Mouse (Mus musculus) neural tube, embryonic 12.5 days (tissue): ENCODE measurements at regions not wholly inside any gene's neighbourhood (a gene's known extent, or its start where the extent isn't known, plus 50 kb on each side); places are given as distances from the start of the nearest gene placed in this dataset.

Source experiments
- ATAC-seq: fragments of 200-750 bp; cut with Nextera tagmentation; 2 replicates; pipeline ENCODE4 v1.8.0; 2017; ENCODE audit warnings: low read depth, mild to moderate bottlenecking, moderate TSS enrichment, moderate library complexity; ENCODE audit not compliant: low FRiP score
- H3K27ac ChIP-seq: fragments of 300-500 bp; sonication (generic); 2 replicates; pipeline ENCODE4 v1.5.1; 2016
- H3K27me3 ChIP-seq: fragments of 300-500 bp; sonication (generic); replicated peaks from 2 replicates; pipeline ENCODE4 v1.6.1; 2016; ENCODE audit warnings: mild to moderate bottlenecking
- H3K36me3 ChIP-seq: fragments of 300-500 bp; sonication (generic); 2 replicates; pipeline ENCODE4 v1.6.1; 2016; ENCODE audit warnings: mild to moderate bottlenecking
- H3K4me1 ChIP-seq: fragments of 300-500 bp; sonication (generic); 2 replicates; pipeline ENCODE4 v1.6.1; 2016
- H3K4me2 ChIP-seq: fragments of 300-500 bp; sonication (generic); replicated peaks from 2 replicates; pipeline ENCODE4 v1.6.1; 2016; ENCODE audit warnings: mild to moderate bottlenecking
- H3K4me3 ChIP-seq: fragments of 300-500 bp; sonication (generic); 2 replicates; pipeline ENCODE4 v1.5.1; 2016
- H3K9ac ChIP-seq: fragments of 300-500 bp; sonication (generic); 2 replicates; pipeline ENCODE4 v1.6.1; 2016; ENCODE audit warnings: mild to moderate bottlenecking
- H3K9me3 ChIP-seq: fragments of 300-500 bp; sonication (generic); 2 replicates; pipeline ENCODE4 v1.6.1; 2016; ENCODE audit warnings: mild to moderate bottlenecking
- WGBS: fragments of 180-500 bp; shearing (Covaris S2); methylation state at CpG from one replicate; pipeline ENCODE4 v1.1.7; 2016; 5-methylcytosine and 5-hydroxymethylcytosine counted together

DNA sequence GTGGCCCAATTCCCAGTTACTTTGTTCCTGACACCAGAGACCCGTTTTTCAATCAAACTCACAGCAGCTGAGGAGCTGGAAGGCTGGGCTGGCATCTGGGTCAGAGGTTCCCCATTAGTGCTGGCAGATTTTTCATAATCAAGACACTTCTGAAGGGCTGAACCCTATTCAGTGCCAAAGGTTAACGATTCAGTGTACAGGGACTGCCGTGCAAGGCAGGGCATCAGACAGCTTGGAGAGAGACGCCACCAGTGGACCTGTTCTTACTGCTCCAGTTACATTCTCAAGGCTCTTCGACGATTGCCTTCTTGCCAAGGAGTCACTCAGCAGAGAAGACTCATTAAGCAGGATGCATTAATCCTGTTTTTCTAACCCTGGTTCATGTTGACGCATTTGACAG, 285.5 kb upstream of the Apob start:
- H3K36me3 ChIP-seq: no peaks in the 10 kb centered on the region
- H3K9me3 ChIP-seq: no peaks in the 10 kb centered on the region
- no peaks in the 10 kb centered on the region for H3K4me1 ChIP-seq
- 68% methylated on average over 7 of the region's 7 CpGs for WGBS
- no peaks in the 10 kb centered on the region for H3K27me3 ChIP-seq
- no peak overlapping the region for H3K9ac ChIP-seq
- no peak for ATAC-seq
- no peak overlapping the region for H3K4me3 ChIP-seq
- H3K27ac ChIP-seq: no peak overlapping the region
- H3K4me2 ChIP-seq: no peak overlapping the region

- Histone ChIP-seq H3K4me2 (no peak overlapping the region), H3K4me3 (no peak overlapping the region), H3K9me3 (no peaks in the 10 kb centered on the region), H3K9ac (no peak overlapping the region), H3K27me3 (no peaks in the 10 kb centered on the region), H3K4me1 (no peaks in the 10 kb centered on the region), H3K36me3 (no peaks in the 10 kb centered on the region), H3K27ac (no peak overlapping the region)
- 83% methylated on average over 8 of the region's 8 CpGs for WGBS
- no peak for ATAC-seq
Measured at GRCm38 (mm10) chr12:7698324-7698944, 279.0 kb upstream of the Apob start.

DNA sequence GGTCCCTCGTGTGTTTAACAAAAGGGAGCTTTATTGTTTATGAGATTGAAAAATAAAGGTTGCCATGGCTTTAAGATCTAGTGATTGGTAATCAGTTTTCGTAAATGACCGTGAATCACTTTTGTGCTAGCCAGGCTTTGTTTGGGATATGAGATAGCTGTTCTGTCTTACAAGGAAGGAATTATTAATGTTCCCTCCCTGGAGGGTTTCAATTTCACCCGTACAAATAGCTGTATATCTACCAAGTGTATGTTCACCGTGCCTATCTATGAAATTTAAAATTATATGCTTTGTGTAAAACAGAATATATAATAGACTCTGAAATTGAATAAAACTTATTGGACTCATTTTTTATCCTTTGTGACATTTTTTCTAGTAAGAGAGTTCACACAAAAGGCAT, 268.3 kb upstream of the Apob start:
- WGBS: 49% methylated on average over 5 of the region's 5 CpGs
- no peaks in the 10 kb centered on the region for H3K4me1 ChIP-seq

GRCm38 (mm10) chr12:7709872-7710271, 267.6 kb upstream of the Apob start:
- no peak overlapping the region for H3K4me2 ChIP-seq
- no peaks in the 10 kb centered on the region for H3K9me3 ChIP-seq
- H3K4me1 ChIP-seq: no peaks in the 10 kb centered on the region
- no peak overlapping the region for H3K27ac ChIP-seq
- 90% methylated on average over 2 of the region's 2 CpGs for WGBS
- H3K4me3 ChIP-seq: no peak overlapping the region
- no peak overlapping the region for H3K9ac ChIP-seq
- H3K27me3 ChIP-seq: no peaks in the 10 kb centered on the region
- no peaks in the 10 kb centered on the region for H3K36me3 ChIP-seq
- no peak for ATAC-seq

More for the DNA sequence above, 268.3 kb upstream of the Apob start:
- no peaks in the 10 kb centered on the region for H3K36me3 ChIP-seq
- no peak overlapping the region for H3K4me2 ChIP-seq
- no peak for ATAC-seq
- no peak overlapping the region for H3K9ac ChIP-seq
- no peak overlapping the region for H3K27ac ChIP-seq
- H3K27me3 ChIP-seq: no peaks in the 10 kb centered on the region
- no peak overlapping the region for H3K4me3 ChIP-seq
- H3K9me3 ChIP-seq: no peaks in the 10 kb centered on the region

GRCm38 (mm10) chr12:7715091-7715490, 262.4 kb upstream of the Apob start:
- H3K4me1 ChIP-seq: no peaks in the 10 kb centered on the region
- WGBS: 87% methylated on average over 4 of the region's 4 CpGs
- H3K4me3 ChIP-seq: no peak overlapping the region
- no peak overlapping the region for H3K9ac ChIP-seq
- no peak overlapping the region for H3K27ac ChIP-seq
- H3K27me3 ChIP-seq: no peaks in the 10 kb centered on the region
- H3K4me2 ChIP-seq: no peak overlapping the region
- no peaks in the 10 kb centered on the region for H3K36me3 ChIP-seq
- no peak for ATAC-seq
- H3K9me3 ChIP-seq: no peaks in the 10 kb centered on the region

DNA sequence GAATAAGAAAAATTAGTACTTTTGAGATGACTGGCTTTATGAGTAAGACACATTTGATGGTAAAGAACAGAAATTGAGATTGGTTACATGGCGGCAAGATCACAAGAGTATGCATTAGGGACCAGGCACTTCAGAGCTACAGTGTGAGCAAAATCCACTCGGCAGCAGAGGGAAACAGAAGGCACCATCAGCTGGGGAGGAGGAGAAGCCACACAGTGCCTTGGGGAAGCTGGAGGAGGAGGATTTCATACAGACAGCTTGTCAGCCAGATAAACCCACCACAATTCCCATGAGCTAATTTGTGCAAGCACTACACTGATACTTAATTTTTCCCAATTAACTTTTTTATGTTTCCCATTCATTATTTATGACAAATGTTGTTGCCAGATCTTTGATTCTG, 258.9 kb upstream of the Apob start:
- Histone ChIP-seq H3K27ac (no peak overlapping the region), H3K36me3 (no peaks in the 10 kb centered on the region), H3K9ac (no peak overlapping the region), H3K4me2 (no peak overlapping the region), H3K4me1 (no peaks in the 10 kb centered on the region), H3K4me3 (no peak overlapping the region), H3K9me3 (no peaks in the 10 kb centered on the region), H3K27me3 (no peaks in the 10 kb centered on the region)
- WGBS: 90% methylated on average over 2 of the region's 2 CpGs
- no peak for ATAC-seq

DNA sequence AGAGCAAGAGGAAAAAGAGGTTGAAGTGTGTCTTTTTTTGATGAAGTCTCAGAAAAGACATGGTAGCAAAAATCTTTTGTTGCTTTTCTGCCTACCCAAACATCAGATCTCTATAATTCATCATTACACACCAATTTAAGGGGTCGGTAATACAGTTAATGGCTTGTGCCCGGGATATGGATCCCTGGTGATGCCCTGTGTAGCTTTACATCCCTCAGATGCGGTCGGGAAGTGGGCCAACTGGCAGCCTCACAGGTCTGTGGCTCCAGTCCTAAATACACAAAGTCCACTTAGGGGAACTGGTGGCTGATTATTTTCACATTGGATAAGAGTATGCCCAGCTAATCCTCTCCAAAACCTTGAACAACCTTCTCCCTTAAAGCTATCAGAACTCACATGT, 258.4 kb upstream of the Apob start:
- H3K36me3 ChIP-seq: no peaks in the 10 kb centered on the region
- H3K4me2 ChIP-seq: no peak overlapping the region
- H3K4me3 ChIP-seq: no peak overlapping the region
- 77% methylated on average over 4 of the region's 4 CpGs for WGBS
- H3K4me1 ChIP-seq: no peaks in the 10 kb centered on the region
- no peak overlapping the region for H3K9ac ChIP-seq
- H3K27ac ChIP-seq: no peak overlapping the region
- H3K9me3 ChIP-seq: no peaks in the 10 kb centered on the region
- H3K27me3 ChIP-seq: no peaks in the 10 kb centered on the region
- no peak for ATAC-seq

DNA sequence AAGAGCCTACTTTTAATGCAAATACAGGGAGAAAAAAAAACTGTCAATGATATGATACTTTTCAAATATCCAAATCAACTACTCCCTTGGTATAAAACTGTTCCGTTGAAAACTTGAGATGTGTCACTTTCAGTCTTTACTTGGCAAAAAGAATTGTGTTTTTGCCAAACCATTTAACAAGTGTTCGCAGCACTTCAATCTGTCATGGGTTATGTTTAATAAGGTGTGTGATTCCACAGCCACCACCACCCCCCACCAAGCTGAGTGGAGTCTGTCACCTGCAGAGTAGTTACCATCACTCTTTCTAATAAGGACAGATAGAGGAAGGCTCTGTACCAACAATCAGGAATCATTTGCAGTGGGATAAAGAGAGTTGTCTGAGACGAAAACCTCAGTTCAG, 252.5 kb upstream of the Apob start:
- no peak overlapping the region for H3K4me3 ChIP-seq
- H3K9ac ChIP-seq: no peak overlapping the region
- no peaks in the 10 kb centered on the region for H3K36me3 ChIP-seq
- H3K4me2 ChIP-seq: no peak overlapping the region
- no peak overlapping the region for H3K27ac ChIP-seq
- no peaks in the 10 kb centered on the region for H3K27me3 ChIP-seq
- no peak for ATAC-seq
- 86% methylated on average over 3 of the region's 3 CpGs for WGBS
- no peaks in the 10 kb centered on the region for H3K4me1 ChIP-seq
- no peaks in the 10 kb centered on the region for H3K9me3 ChIP-seq

DNA sequence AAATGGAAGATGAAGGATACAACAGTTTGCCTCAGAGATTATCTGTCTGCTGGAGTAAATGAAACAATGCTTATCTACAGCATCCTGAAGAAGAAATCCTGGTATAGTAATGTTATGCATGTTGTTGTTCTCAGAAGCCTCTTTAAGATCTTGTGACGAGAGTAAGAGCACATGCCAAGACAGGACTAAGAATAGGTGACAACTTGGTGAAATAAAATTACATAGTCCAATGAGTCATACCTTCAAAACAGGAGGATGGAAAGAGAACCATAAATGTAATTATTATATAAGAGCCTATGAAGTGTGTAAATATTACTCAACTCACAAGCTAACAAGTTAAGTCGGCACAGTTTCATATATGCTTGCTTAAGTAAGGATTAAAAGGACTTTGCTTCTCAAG, 239.4 kb upstream of the Apob start:
- H3K27me3 ChIP-seq: no peaks in the 10 kb centered on the region
- no peak overlapping the region for H3K9ac ChIP-seq
- 91% methylated on average over 2 of the region's 2 CpGs for WGBS
- H3K36me3 ChIP-seq: no peaks in the 10 kb centered on the region
- no peak overlapping the region for H3K4me2 ChIP-seq
- no peak for ATAC-seq
- H3K4me1 ChIP-seq: 0 out of 2 replicates have a peak, but pooled peaks cover 3% of the 10 kb centered on the region
- H3K4me3 ChIP-seq: no peak overlapping the region
- no peak overlapping the region for H3K27ac ChIP-seq
- no peaks in the 10 kb centered on the region for H3K9me3 ChIP-seq

- ATAC-seq: peak; percentile 80
- no peaks in the 10 kb centered on the region for H3K27me3 ChIP-seq
- H3K9me3 ChIP-seq: no peaks in the 10 kb centered on the region
- H3K4me2 ChIP-seq: no peak overlapping the region
- no peak overlapping the region for H3K27ac ChIP-seq
- no peak overlapping the region for H3K9ac ChIP-seq
- H3K36me3 ChIP-seq: no peaks in the 10 kb centered on the region
- 0 out of 2 replicates have a peak, but pooled peaks cover 3% of the 10 kb centered on the region for H3K4me1 ChIP-seq
- no peak overlapping the region for H3K4me3 ChIP-seq
- 49% methylated on average over 3 of the region's 3 CpGs for WGBS
Measured at GRCm38 (mm10) chr12:7738629-7739351, 238.7 kb upstream of the Apob start.

DNA sequence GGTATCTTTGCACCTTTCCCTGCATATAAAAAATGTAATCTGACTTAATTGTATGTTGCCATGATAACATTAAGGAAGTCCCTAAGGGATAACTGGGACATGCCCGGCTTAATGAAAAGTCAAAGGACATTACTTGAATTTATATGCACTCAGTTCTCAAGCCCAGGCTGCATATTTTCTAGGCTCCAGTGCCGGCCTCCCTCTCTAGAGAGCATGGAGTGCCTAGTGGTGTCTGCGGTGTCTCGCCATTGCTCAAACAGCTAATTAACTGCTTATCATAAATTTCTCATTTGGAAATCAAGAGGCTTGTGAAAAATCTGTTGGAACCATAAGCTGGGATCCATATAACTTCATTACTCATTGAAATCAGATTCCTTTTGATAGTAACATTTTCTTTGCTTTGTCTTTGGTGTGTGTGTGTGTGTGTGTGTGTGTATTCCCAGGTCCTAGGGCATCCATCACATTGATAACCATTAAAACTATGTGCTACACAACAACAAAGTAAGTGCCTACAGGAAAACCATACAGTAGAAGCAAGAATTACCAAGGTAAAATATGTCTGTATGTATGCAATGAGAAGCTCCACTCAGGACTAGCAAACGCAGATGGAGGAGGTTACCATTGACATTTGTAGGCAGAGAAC, 238.0 kb upstream of the Apob start:
- no peak overlapping the region for H3K4me2 ChIP-seq
- H3K27me3 ChIP-seq: no peaks in the 10 kb centered on the region
- ATAC-seq: peak; percentile 92
- WGBS: 62% methylated on average over 5 of the region's 5 CpGs
- no peaks in the 10 kb centered on the region for H3K36me3 ChIP-seq
- H3K9me3 ChIP-seq: no peaks in the 10 kb centered on the region
- H3K9ac ChIP-seq: no peak overlapping the region
- no peak overlapping the region for H3K4me3 ChIP-seq
- H3K27ac ChIP-seq: no peak overlapping the region
- 0 out of 2 replicates have a peak, but pooled peaks cover 3% of the 10 kb centered on the region for H3K4me1 ChIP-seq

DNA sequence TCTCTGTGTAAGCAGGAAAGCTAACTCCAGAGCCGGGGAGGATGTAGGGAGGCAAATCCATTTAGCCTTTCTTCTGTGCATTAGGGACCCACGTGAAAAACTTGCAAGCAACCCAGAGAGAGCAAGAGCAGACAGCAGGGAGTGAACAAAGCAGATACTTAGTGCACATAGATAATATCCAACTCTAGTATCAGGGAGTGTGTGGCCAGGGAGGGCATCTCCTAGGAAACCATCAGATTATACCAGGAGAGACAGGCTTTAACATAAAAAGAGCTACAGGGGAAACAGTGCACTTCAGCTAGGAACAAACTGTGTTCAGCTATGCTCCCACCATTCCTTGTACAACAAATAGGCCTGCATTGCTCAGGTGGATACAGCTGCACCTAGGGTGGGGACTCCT, 230.7 kb upstream of the Apob start:
- WGBS: 62% methylated on average over 2 of the region's 2 CpGs
- no peak for ATAC-seq

More for the DNA sequence above, 230.7 kb upstream of the Apob start:
- Histone ChIP-seq H3K4me2 (no peak overlapping the region), H3K9ac (no peak overlapping the region), H3K36me3 (no peaks in the 10 kb centered on the region), H3K9me3 (no peaks in the 10 kb centered on the region), H3K27ac (no peak overlapping the region), H3K4me3 (no peak overlapping the region), H3K27me3 (no peaks in the 10 kb centered on the region), H3K4me1 (no peaks in the 10 kb centered on the region)
